Mouse (Mus musculus) embryo, embryonic 10 days (tissue): Measurements from ENCODE around the gene AI661453.

Source experiments
- DNase-seq: peaks from one replicate; pipeline ENCODE4 v3.0.0-alpha.2; 2015; ENCODE audit warnings: low spot score

AI661453 gene

DNA sequence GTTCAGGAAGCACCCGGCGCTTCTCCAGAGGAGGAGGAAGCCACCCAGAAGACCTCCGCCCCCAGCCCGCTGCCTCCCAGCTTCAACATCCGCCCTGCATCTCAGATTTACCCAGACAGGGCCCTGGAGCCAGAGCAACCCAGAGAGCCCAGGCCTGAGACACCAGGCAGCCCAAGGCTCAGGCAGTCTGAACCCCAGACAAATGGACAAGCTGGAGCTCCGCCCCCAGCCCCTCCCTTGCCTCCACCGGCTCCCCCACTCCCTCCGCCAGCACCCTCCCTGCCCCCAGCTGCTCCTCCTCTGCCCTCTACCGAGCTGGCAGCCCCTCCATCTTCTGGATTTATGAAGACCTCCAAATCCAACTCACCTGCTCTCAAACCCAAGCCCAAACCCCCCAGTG is 29.9 kb downstream of the AI661453 start:
- DNase-seq, result no peak

DNA sequence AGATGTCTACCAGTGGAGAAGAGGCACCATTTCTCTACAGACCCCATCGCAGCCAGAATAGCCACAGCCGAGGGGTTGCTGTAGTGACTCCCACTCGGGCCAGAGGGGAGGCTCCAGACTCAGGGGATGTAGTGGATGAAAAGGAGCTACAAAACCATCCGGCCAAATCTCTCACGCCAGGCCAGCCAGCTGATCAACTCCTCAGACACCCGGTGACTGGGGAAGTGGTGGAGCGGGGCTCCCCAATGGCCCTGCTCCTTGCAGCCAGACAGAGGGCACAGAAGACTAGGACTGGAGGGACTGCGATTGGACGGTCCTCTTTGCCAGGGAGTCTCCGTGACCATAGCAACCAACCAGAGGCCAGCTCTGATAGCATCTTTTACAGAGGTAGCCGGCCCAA is 31.2 kb downstream of the AI661453 start:
- DNase-seq, result no peak

DNA sequence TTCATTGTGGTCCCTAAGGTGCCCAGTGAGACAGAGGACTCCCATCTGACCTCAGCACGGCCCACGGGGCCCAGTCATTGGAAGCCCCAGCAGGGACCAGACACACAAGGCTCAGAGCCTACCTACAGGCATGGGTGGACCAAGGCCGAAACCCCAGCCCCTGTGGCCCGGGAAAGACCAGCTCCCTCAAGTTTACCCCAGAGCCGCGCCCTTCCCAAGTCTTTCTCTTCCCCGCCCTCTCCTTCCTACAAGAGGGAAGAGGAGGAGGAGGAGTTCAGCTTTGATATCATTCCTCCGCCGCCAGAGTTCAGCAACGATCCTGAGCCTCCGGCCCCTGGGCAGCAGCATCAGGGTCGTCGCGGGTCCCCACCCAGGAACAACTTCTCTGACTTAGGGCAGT is 31.6 kb downstream of the AI661453 start:
- DNase-seq, result no peak

DNA sequence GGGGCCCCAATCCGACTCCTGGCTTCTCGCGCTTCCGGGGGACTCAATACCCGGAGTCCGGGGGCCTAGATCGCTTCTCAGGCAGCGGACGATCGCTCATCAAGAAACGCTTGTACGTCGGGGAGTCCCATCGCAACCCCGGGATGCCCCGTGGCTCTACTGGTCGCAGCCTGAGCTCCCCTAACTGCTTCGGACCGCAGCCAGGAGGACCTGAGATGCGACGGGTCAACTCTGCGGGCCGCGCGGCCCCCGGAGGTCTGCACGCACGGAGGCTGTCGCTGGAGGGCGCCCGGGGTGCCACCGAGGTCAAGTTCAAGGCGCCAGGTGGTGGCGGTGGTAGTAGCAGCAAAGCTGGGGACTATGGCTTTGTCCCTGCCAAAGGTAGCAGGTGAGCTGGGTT is 32.1 kb downstream of the AI661453 start:
- DNase-seq, result no peak

DNA sequence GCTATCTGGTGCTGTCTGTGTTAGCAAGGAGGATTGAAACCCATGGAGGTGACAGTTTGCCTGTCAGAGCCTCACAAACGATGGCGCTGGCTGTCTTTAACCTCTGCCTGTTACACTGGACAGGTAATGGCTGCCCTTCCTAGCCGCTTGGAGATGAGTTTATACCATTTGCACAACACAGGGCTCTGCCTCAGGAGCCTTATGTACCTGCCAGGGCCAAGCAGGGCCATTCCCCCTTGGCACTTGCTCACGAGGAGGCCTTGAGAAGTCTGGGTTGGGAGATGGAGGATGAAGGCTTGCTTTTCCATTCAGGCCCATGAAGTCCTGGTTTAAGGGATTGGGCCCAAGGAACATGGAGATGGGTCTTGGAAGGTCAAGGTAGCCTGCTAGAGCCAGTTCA is 33.2 kb downstream of the AI661453 start:
- DNase-seq, result no peak

DNA sequence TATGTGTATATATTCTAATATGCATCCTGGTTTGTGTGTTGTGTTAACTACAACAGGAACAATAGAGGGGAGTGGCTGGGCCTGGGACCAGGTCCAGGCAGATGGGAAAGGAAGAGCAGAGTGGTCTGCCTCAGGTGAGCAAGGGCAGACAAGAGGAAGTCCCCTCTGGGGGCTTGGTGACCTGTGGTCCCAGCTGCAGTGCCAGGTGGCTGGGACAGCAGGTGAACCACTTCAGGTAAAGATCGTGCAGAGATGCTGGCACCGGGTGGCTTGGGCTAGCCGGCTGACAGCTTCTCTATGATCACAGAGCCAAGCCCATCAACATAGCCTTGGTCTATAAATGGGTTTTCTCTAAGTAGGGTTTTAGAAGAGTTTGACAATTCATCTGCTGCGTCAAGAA is 33.7 kb downstream of the AI661453 start:
- no peak for DNase-seq

DNA sequence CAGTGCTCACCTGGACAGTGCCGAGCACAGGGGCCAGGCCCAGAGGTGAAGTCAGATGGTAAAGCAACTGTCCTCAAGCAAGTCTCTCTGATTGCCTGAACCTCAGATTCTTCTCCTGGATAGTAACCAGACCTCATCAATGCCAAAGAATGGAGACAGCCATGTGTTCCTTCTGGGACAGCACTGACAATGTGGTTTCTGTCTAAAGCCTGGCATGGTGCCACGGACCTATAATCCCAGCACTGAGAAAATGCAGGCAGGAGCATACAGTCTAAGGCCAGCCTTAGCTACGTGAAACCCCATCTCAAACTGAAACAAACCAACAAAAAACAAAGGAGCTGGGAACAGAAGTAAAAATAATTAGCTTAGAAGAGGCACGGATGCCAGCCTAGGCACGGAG is 34.3 kb downstream of the AI661453 start:
- no peak for DNase-seq

DNA sequence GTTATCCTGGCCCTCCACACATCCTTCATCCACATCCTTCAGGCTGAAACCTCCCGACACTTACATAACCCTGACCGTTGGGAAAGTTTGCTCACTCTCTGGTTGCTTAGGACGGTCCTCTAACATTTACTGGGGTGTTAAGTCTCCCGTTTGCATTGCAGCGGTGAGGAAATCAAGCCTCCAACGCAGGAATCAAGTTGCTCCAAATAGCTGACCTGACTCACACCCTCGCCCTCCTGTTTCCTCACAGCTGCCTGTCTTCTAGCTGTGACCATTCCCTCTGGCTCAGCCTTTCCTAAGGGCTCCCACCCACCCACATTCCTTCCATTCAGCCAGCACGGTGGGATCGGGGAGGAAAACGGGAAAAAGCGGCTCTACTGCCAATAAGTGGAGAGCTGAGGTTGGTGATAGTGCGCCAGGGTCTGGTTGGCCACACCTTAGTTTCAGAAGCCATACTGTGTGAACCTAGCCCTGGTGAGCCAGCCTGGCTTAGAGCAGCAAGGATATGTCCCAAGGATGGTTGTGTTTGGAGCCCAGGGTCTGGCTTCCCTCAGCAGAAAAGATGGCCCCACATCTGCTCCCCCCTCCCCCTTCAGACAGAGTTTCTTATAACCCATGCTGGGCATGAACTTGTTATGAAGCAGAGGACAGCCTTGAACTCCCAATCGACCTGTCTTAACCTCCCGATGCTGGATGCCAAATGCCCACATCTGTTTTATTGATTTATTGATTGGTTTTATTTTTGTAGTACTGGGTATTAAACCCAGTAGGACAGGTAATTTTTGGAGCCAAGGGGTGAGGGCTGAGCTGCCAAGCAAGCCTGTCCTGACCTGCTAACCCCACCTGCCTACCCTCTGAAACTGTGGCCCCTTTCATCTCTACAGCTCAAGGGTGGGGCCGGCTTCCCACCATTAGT is 36.3 kb downstream of the AI661453 start:
- DNase-seq, result no peak

DNA sequence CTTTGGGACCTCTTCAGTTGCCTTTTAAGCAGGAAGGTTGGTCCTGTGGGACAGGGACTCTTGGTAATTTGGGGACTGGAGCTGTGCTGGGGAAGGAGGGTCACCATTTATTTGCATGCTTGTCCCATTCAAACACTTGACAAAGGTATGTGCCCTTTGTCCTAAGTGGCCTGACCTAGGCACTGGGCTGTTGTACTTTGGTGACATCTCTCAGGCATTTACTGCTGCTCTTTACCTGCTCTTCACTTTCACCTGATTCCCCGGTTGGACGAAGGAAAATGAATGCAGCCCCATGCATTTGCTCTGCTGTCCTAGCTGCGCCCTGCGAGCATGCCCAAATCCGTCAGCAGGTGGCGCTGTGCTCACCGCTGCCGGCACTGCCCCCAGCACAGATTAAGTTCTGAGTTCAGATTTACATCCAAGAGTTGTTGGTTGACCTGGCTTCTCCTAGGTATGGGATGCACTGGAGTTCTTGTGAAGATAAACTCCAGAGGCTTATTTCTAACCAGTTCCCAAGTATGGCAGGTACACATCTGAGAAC is 37.1 kb downstream of the AI661453 start:
- peak; percentile 77 for DNase-seq

DNA sequence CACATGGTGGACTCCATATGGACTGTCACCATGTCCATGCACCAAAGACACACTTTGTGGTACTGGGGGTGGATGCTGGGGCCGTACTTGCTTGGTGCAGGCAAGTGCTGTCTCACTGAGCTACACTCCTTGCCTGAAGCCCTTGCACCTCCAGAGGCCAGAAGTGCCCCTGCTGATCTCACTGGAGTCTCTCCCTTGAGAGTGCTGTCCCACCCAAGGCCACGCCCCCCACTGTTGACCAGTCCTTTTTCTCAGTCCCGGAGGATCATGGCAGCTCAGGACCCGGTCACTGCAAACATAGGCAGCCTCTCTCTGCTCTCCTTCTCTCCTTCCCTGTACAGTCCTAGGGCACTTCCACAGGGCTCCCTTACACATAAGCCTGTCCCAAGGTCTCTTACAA is 37.8 kb downstream of the AI661453 start:
- no peak for DNase-seq

DNA sequence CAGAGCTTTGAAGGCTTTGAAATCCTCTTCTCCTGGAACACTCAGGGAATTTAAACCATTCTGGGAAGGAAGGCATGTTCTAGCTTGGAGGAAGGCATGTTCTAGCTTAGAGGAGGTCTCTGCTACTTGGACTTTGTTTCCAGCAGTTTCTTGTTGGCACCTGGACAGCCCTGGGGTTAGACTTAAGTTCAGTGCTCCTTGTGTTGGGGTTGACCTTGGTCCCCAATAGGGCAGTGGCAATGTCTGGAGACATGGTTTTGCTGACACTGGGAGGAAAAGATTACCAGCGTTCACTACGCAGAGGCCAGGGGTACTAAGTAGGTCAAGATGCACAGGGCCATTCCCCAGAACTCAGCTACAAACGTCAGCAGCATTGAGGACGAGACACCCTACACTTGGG is 38.8 kb downstream of the AI661453 start:
- no peak for DNase-seq

DNA sequence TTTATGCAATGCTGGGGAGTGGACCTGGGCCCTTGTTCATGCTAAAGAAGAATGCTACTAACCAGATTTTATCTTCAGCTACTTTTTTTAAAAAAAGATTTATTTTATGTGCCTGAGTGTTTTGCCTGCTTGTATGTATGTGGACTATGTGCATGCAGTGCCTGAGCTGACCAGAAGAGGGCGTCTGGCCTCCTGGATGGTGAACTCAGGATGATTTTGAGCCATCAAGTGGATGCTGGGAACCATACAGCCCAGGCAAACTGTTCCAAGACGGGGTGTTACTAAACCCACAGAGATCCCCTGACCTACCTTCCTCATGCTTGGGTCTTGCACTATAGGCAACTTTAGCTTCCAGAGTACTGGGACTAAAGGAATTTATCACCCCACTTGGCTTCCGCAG is 39.3 kb downstream of the AI661453 start:
- DNase-seq, result no peak

DNA sequence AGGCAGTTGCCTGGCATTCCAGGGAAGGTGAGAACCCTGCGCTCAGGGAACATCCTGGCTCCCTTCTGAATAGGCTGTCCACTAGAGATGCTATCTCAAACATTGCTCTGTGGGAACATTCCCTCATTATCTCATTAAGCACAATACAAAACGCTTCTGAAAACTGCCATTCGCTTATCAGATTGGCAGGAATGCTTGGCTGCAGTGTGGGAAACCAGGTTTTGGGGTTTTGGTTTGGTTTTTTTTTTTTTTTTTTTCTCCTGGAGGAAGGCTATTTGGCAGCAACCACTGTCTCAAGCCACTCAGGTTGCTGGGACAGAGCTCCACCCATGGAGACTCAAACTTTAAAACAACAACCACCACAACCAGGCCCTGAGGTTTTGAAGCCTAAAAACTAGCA is 43.5 kb downstream of the AI661453 start:
- no peak for DNase-seq

DNA sequence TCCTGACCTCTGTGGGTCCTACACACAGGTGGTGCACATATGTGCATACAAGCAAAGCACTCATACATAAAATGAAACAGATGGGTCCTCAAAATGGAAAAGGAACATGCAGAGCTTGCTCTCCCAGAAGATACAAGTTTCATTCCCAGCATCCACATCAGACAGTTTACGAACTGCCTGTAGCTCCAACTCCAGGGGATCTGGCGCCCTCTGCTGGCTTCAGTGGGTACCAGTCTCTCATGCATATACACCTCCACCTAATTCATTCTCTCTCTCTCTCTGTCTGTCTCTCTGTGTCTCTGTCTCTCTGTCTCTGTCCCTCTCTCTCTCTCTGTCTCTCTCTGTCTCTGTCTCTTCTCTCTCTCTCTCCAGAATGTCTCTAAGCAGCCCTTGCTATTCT is 46.0 kb downstream of the AI661453 start:
- DNase-seq, result peak; percentile 80

DNA sequence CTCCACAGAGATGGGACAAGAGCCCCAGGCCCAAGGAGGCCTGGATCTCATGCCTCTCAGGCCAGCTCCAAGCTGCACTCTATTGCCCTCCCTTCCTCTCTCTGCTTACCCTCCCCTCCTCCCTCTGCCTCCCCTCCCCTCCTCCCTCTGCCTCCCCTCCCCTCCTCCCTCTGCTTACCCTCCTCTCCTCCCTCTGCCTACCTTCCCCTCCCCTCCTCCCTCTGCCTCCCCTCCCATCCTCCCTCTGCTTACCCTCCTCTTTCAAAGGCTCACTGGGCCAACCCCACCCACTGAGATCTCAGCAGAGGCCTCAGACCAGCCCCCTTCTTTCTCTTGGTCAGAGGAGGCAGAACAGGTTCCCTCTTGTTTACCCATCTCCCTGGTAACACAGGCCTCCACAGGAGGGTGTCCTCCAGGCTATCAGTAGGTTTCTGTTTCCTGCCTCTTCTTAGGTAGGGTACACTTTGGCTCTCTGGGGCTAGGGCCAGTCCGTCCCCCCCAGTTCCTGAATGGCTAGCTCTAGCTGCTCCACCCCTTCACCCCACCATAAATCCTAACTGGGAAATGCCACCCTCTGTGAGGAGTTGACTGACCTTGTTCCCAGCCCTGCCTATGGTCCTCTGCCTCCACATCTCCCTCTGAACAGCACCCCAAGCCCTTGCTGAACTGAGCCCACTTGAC is 48.0 kb downstream of the AI661453 start:
- DNase-seq, result peak; percentile 60

DNA sequence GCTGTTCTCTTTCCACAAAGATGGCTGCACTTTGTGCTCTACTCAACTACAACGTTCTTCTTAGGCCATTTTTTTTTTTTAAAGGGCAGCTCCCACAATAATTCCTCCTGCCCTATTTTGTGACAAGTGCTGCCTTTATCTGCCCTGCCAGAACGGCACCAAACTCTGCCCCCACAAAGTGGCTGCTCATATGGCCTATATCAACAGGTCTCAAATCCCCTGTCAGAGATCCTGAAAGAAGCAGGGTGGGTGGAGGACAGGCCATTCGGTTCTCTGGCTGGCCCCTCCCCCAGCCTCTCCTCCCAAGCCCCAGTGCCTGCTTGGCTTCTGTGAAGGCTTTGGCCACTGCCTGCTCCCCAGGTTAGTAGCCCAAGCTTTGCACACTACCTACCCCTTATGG is 48.6 kb downstream of the AI661453 start:
- no peak for DNase-seq

DNA sequence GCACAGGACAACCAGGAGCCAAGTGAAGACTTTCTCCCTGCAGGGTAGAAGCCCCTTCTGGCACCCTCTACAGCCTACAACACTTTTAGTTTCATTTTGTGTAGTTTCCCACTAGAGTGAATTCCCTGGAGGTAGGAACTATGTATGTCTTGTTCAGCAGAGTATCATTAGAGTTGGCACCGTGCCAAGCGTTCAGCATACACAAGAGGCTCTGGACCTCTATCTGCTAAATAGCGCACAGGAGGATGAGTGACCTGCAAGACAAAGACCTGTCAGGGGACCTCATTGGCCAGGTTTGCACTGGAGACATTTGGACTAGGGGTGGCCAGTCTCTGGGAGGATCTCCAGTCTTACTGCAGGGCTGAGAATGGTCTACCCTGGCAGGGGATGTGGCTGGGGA is 49.4 kb downstream of the AI661453 start:
- no peak for DNase-seq

DNA sequence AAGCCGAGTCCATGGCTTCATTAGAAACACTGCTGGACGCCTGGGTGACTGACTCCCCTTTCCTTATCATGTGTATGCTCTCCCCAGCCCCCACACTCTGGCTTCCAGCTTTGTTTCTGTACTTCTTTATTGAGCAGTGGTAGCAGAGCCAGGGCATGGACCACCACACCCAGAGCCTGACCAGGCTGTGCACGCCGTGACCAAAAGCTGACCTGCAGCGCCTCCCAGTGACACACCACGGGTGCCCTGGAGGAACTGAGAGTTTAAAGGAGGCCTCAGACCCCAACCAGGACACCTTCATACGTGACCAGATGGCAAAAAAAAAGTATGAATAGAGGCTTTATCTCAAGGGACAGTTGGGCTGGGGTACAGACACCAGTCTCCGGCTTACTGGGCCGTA is 54.4 kb downstream of the AI661453 start:
- no peak for DNase-seq

DNA sequence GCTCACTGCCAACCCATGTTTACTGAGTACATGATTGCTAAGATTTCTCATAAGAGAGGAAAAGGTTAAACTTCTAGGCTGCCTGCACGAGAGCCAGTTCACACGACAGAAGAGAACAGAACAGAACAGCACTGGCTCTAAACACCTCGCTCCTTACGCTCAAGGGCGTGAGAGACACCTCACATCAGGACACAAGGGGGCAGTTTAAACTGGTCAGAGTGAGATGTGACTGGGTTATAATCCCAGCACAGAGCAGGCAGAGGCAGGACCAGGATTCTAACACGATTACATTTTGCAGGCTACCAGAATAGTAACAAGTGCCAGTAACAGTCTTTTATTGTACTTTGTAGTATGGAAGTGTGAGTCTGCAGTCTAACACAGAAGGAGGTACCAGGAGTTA is 56.3 kb downstream of the AI661453 start:
- no peak for DNase-seq

DNA sequence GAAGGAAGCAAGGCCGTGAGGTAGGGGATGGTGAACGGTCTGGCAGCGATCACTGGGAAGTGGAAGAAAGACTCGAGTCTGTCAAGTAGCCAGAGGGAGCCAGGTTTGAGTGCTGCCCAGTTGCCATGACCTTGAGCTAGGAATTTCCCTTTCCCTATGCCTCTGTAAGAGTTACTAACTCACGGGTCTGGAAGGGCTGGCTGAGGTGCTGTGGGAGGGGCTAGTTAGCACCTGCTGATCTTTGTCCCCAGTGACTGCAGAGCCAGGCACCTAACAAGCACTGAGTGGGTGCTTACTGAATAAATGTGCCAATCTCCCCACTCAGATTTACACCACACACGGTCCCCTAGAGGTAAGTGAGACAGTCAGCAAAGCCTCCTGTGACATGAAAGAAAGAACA is 57.2 kb downstream of the AI661453 start:
- no peak for DNase-seq

DNA sequence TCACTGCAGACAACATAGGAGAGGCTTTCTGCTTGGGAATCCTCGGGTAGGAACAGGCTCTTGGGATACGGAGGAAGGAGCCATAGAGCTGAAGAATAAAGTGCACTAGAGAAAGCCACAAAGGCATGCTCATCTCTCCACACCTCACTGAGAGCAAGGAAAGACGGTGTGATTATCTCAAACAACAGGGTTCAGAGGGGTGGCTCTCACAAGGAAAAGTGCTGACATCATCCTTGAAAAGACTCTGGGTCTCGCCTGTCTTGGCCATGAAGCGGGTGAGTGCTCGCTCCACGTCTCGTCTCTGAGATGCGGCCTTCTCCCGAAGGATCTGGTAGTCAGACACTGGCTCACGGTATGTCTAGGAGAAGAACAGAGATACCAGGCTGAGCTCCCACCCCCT is 57.7 kb downstream of the AI661453 start:
- no peak for DNase-seq

DNA sequence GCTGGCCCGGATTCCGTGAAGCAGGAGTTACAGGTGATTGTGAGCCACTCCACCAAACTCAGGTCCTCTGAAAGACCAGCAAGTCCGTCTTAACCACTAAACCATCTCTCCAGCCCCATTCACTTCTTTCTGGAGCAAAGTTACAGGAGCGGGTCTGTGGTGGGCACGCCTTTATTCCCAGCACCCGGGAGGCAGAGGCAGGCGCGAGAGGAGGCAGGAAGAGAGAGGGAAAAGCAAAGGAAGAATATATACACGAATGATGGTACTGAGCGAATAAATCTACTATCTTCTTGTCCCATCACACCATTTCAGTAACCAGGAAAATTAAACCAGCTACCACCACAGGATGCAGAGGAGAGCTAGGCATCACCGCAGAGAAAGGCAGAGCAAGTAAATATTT is 65.1 kb downstream of the AI661453 start:
- no peak for DNase-seq

DNA sequence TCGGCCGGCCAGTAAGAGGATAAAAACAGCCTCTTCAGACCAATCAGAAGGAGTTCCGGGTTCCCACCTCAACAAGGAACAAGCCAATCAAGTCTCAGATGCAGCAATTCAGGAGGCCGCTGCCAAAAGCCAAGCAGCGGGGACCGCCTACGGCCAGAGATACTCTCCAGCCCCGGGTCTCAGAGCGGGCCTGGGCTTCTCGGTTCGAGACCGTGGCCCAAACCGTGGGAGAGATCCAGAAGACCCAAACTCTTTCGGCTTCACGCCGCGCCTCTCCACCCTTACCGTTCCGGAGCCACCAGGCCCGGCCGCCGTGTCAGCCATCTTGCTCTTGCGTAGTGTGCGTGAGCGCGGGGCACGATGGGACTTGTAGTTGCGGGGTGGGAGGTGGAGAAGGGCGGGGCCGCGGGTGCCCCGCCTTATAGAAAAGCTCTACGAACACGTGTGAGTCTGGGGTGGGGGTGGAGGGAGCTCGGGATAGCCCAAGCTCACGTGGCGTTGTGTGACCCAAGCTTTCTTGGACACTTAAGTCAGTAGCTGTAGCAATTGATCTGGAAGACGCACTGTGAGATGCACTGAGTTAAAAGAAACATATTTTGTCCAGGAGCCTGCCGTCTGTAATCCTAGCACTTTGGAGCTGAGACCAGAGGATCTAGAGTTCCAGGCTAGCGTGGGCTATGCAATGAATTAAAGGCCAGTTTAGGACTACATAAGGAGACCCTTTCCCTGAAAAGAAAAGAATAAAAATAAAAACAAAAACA is 65.7 kb downstream of the AI661453 start, which contains the start of gene Taf8:
TSS of gene Taf8 (minus strand) at position 347 of the 761 bp plus-strand sequence.
- DNase-seq, result peak; percentile 95
